Mouse (Mus musculus): ENCODE measurements around the gene Xk. TPM values are rescaled to one million over a fixed set of nuclear protein-coding genes. Genes with fewer than 3 reads are reported as not detected.
"Not testable (repeated sequence)": the region's sequence is repeated elsewhere in the genome, so short reads cannot be mapped to it uniquely, and the experiment has no call there.

Gene Xk
- total RNA-seq (2021), result 1 to 10 TPM; 3.8 TPM
- long read RNA-seq, experiment 1, full-length matches to known transcripts, result 6 of 6 reads
- long read RNA-seq, experiment 1, partial matches to known transcripts, result 0 of 6 reads
- long read RNA-seq, experiment 1, other reads (novel, unspliced or antisense), result 0 of 6 reads
- long read RNA-seq, experiment 2, full-length matches to known transcripts, result 2 of 2 reads
- long read RNA-seq, experiment 2, partial matches to known transcripts, result 0 of 2 reads
- long read RNA-seq, experiment 2, other reads (novel, unspliced or antisense), result 0 of 2 reads

GRCm38 (mm10) chrX:9272460-9273361 is at the start of gene Xk:
Gene Xk, plus strand, starts transcription at chrX:9272756.
- DNase-seq, result peak; percentile 44

GRCm38 (mm10) chrX:9227105-9227504 is 45.5 kb upstream of the Xk start:
- DNase-seq, result no peak

- DNase-seq, result no peak
Measured at GRCm38 (mm10) chrX:9240737-9241591, 31.6 kb upstream of the Xk start.

GRCm38 (mm10) chrX:9243381-9243864 is 29.1 kb upstream of the Xk start:
- no peak for DNase-seq

GRCm38 (mm10) chrX:9244603-9245336 is 27.8 kb upstream of the Xk start:
- no peak for DNase-seq

GRCm38 (mm10) chrX:9248911-9249310 is 23.6 kb upstream of the Xk start:
- DNase-seq, result no peak

- DNase-seq, result no peak
Measured at GRCm38 (mm10) chrX:9253990-9254389, 18.6 kb upstream of the Xk start.

- no peak for DNase-seq
Measured at GRCm38 (mm10) chrX:9254901-9255300, 17.7 kb upstream of the Xk start.

- no peak for DNase-seq
Measured at GRCm38 (mm10) chrX:9256766-9257165, 15.8 kb upstream of the Xk start, which contains the start of gene Gm14862. Gene Gm14862, minus strand, starts transcription at chrX:9256899.

- DNase-seq, result no peak
Measured at GRCm38 (mm10) chrX:9257831-9258230, 14.7 kb upstream of the Xk start.

GRCm38 (mm10) chrX:9259267-9259666 is 13.3 kb upstream of the Xk start:
- no peak for DNase-seq

GRCm38 (mm10) chrX:9271112-9271511 is 1.4 kb upstream of the Xk start:
- peak; percentile 8 for DNase-seq

- DNase-seq, result no peak
Measured at GRCm38 (mm10) chrX:9271947-9272459, 553 bp upstream of the Xk start.

- no peak for DNase-seq
Measured at GRCm38 (mm10) chrX:9273377-9274002, 934 bp downstream of the Xk start.

- no peak for DNase-seq
Measured at GRCm38 (mm10) chrX:9274321-9274720, 1.8 kb downstream of the Xk start.

GRCm38 (mm10) chrX:9283464-9283863 is 10.9 kb downstream of the Xk start, which contains the start of gene H2al1m:
Gene H2al1m, plus strand, starts transcription at chrX:9283764.
- DNase-seq, result not testable (repeated sequence)

GRCm38 (mm10) chrX:9293140-9293829 is 20.7 kb downstream of the Xk start:
- DNase-seq, result not testable (repeated sequence)

- no peak for DNase-seq
Measured at GRCm38 (mm10) chrX:9298413-9298864, 25.9 kb downstream of the Xk start.

- no peak for DNase-seq
Measured at GRCm38 (mm10) chrX:9302791-9303190, 30.2 kb downstream of the Xk start.

- no peak for DNase-seq
Measured at GRCm38 (mm10) chrX:9303455-9303854, 30.9 kb downstream of the Xk start.
